Mouse (Mus musculus): Measurements from ENCODE around the gene Olfr777.
"Not testable (repeated sequence)": the region's sequence is repeated elsewhere in the genome, so short reads cannot be mapped to it uniquely, and the experiment has no call there.

The Olfr777 gene

DNA sequence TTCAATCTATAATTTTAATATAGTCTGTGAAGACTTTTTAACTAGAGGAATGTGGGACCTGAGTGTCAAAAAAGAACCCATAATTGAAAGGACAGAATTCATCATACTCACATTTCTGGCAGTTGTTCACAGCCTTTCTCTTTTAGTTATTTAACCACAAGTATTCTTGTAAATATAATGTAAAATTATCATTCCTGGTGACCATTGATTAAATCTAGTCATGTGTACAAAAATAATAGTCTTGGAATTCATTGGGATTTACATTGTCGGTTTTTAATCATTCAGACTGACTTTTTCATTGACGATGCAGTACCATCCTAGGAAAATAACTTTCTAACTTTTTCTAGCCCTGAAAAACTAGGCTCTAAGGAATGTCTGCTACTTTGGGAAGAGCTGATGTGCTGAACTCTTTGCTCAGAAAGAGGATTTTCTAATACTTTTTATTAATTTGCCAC is at the start of gene Olfr777:
Gene Olfr777, minus strand, starts transcription at position 405 of the 455 bp plus-strand sequence.
- DNase-seq = no peak

GRCm38 (mm10) chr10:129317817-129318216 is 46.5 kb upstream of the Olfr777 start, which contains the start of gene Olfr780:
TSS of gene Olfr780 (plus strand) at chr10:129318117.
- DNase-seq = no peak

- DNase-seq = not testable (repeated sequence)
Observed at GRCm38 (mm10) chr10:129313521-129313920, 42.2 kb upstream of the Olfr777 start.

DNA sequence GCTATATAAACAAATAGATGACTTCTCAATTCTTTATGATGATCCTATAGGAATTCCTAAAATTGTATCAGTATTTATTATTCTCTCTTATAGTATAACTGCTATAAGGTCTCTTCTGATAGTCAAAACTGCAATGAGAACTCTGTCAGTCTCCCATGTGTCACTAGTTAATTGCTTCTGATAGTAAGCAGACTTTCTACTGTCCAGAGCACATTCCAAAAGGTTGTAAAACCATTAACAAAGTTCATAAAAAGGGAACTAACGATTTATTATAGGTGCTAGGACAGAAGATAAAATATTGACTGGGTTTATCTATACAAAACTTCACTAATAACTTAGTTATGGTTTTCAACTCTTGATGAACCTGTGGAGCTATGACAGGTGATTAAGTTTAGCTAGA is 41.7 kb upstream of the Olfr777 start:
- DNase-seq = not testable (repeated sequence)

DNA sequence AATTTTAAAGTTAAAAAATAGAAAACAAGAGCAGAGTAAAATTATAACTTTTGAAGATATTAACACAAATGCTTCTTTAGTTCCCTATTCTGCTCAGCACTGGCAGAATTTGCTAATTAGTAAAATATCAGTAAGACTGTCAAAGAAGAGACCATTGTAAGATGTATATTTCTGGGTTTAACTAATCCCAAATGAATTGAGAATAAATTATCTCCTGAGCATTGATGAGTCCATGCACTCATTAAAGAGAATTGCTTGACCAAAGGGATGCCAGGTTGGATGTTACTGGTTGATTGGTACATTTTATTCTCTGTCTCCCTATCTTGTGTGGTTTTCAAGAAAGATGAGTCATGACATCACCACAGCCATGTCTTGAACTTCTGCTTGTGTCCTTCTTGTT is 12.5 kb downstream of the Olfr777 start, which contains the start of gene Olfr776:
Gene Olfr776, plus strand, starts transcription at position 301 of the 400 bp plus-strand sequence.
- DNase-seq = no peak

GRCm38 (mm10) chr10:129248112-129248511 is 23.2 kb downstream of the Olfr777 start, which contains the start of gene Olfr775:
TSS of gene Olfr775 (plus strand) at chr10:129248412.
- no peak for DNase-seq

DNA sequence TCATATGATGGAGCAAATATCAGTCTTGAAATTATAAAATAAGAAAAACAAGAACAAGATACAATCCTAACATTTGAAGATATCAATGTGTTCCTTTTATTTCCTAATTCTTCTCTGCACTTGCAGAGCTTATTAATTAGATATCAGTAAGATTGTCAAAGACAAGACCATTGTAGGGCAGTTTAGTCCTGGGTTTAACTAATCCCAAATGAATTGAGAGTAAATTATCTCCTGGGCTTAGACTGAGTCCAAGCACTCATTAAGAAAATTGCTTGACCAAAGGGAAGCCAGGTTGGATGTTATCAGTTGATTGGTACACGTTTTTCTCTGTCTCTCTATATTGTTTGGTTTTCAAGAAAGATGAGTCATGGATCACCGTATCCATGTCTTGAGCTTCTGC is 35.4 kb downstream of the Olfr777 start, which contains the start of gene Olfr774:
Gene Olfr774, plus strand, starts transcription at position 301 of the 400 bp plus-strand sequence.
- DNase-seq = no peak

DNA sequence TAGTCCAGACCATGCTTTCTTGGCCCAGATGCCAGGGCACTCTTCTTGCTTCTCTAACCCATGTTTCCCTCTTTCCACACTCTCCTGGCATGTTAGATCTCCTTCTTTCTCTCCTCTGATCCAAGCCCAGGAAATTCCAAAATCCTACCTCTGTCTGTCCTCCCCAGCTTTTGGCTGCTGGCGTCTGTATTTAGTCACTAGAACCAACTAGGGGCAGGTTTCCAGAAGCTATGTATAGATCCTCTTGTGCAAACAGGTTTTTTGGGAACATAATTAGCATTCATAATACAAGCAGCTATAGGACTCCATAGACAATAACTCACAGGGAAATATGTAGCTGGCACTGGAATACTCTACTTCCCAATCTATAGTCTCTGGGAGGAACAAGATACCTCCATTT is 40.5 kb downstream of the Olfr777 start:
- no peak for DNase-seq

Measured in right cerebral cortex, postnatal 14 days (tissue).